Mouse (Mus musculus): ENCODE measurements around the gene Sst.
"Not testable (repeated sequence)": the region's sequence is repeated elsewhere in the genome, so short reads cannot be mapped to it uniquely, and the experiment has no call there.

Sst gene

GRCm38 (mm10) chr16:23890636-23891035 lies at the start of gene Sst:
Sst (minus strand) TSS chr16:23890958.
- no peak for DNase-seq (ENCODE audit: low read depth, low spot score)

GRCm38 (mm10) chr16:23934397-23934796 lies 43.6 kb upstream of the Sst start:
- DNase-seq (ENCODE audit: low read depth, low spot score), result no peak

- no peak for DNase-seq (ENCODE audit: low read depth, low spot score)
These were observed 41.5 kb upstream of the Sst start, which contains the start of gene Rtp2 for GRCm38 (mm10) chr16:23932294-23932693. Rtp2 (minus strand) TSS chr16:23932394.

- DNase-seq (ENCODE audit: low read depth, low spot score), result no peak
These were observed 40.5 kb upstream of the Sst start for GRCm38 (mm10) chr16:23931275-23931674.

GRCm38 (mm10) chr16:23930426-23931073 lies 39.8 kb upstream of the Sst start:
- DNase-seq (ENCODE audit: low read depth, low spot score), result no peak

GRCm38 (mm10) chr16:23927301-23928114 lies 36.8 kb upstream of the Sst start:
- no peak for DNase-seq (ENCODE audit: low read depth, low spot score)

GRCm38 (mm10) chr16:23922906-23923305 lies 32.1 kb upstream of the Sst start:
- DNase-seq (ENCODE audit: low read depth, low spot score), result no peak

- no peak for DNase-seq (ENCODE audit: low read depth, low spot score)
These were observed 30.9 kb upstream of the Sst start for GRCm38 (mm10) chr16:23921697-23922096.

GRCm38 (mm10) chr16:23919418-23919817 lies 28.7 kb upstream of the Sst start:
- no peak for DNase-seq (ENCODE audit: low read depth, low spot score)

- no peak for DNase-seq (ENCODE audit: low read depth, low spot score)
These were observed 22.6 kb upstream of the Sst start for GRCm38 (mm10) chr16:23913401-23913800.

GRCm38 (mm10) chr16:23912741-23913140 lies 22.0 kb upstream of the Sst start:
- DNase-seq (ENCODE audit: low read depth, low spot score), result no peak

GRCm38 (mm10) chr16:23909015-23909354 lies 18.2 kb upstream of the Sst start:
- not testable (repeated sequence) for DNase-seq (ENCODE audit: low read depth, low spot score)

- not testable (repeated sequence) for DNase-seq (ENCODE audit: low read depth, low spot score)
These were observed 17.6 kb upstream of the Sst start for GRCm38 (mm10) chr16:23908076-23909014.

- not testable (repeated sequence) for DNase-seq (ENCODE audit: low read depth, low spot score)
These were observed 15.8 kb upstream of the Sst start for GRCm38 (mm10) chr16:23906586-23906985.

- no peak for DNase-seq (ENCODE audit: low read depth, low spot score)
These were observed 10.7 kb upstream of the Sst start for GRCm38 (mm10) chr16:23901411-23901810.

- no peak for DNase-seq (ENCODE audit: low read depth, low spot score)
These were observed 9.3 kb upstream of the Sst start for GRCm38 (mm10) chr16:23900061-23900460.

- DNase-seq (ENCODE audit: low read depth, low spot score), result no peak
These were observed 8.1 kb upstream of the Sst start for GRCm38 (mm10) chr16:23898840-23899239.

GRCm38 (mm10) chr16:23897984-23898586 lies 7.3 kb upstream of the Sst start:
- DNase-seq (ENCODE audit: low read depth, low spot score), result no peak

- DNase-seq (ENCODE audit: low read depth, low spot score), result no peak
These were observed 6.7 kb upstream of the Sst start for GRCm38 (mm10) chr16:23897486-23897885.

- DNase-seq (ENCODE audit: low read depth, low spot score), result no peak
These were observed 4.4 kb upstream of the Sst start for GRCm38 (mm10) chr16:23895135-23895534.

- DNase-seq (ENCODE audit: low read depth, low spot score), result no peak
These were observed 607 bp downstream of the Sst start for GRCm38 (mm10) chr16:23890151-23890550.

Data from c-Kit-negative CD71-positive TER-119-positive erythroid progenitor cells, embryonic 14.5 days (primary cell).